Mouse (Mus musculus) gastrocnemius, adult 2 months (tissue): ENCODE measurements around the gene Mas1. TPM values are rescaled to one million over a fixed set of nuclear protein-coding genes. Genes with fewer than 3 reads are reported as not detected.

ENCODE experiments used
- DNase-seq: peaks from one replicate; pipeline ENCODE4 v3.0.0; 2022
- H3K27ac ChIP-seq: fragments of 200-600 bp; 2 replicates; pipeline ENCODE4 v1.8.1; 2022; ENCODE audit warnings: mild to moderate bottlenecking
- H3K4me3 ChIP-seq: fragments of 200-600 bp; 2 replicates; pipeline ENCODE4 v1.8.1; 2022; ENCODE audit warnings: mild to moderate bottlenecking, moderate library complexity
- CTCF ChIP-seq: fragments of 200-600 bp; IDR thresholded peaks from 2 replicates; pipeline ENCODE4 v1.8.1; 2022; ENCODE audit warnings: antibody characterized with exemption, mild to moderate bottlenecking, moderate library complexity
- intact Hi-C: fragments of 180-260 bp; cut with DNase I; formaldehyde crosslinking; loops from one replicate; pipeline ENCODE4 v1.15.1; 2025
- total RNA-seq, 2 experiments: library from RNA; stranded (reverse); gene quantifications; 2 replicates each; pipeline ENCODE4 v1.2.3; 2021

The Mas1 gene
- total RNA-seq, 2 experiments from 2014 or later = 0.23 to 0.25 TPM

GRCm38 (mm10) chr17:12897674-12898073 is 29.7 kb upstream of the Mas1 start:
- no peak for TF ChIP-seq CTCF
- intact Hi-C loops = no loop called here

GRCm38 (mm10) chr17:12892033-12892432 is 24.1 kb upstream of the Mas1 start:
- no peak for DNase-seq
- no peak overlapping the region for H3K27ac ChIP-seq
- TF ChIP-seq CTCF = no peak
- intact Hi-C loops = no loop called here
- H3K4me3 ChIP-seq = no peak overlapping the region

More at GRCm38 (mm10) chr17:12897674-12898073, 29.7 kb upstream of the Mas1 start:
- no peak overlapping the region for H3K27ac ChIP-seq
- no peak overlapping the region for H3K4me3 ChIP-seq
- DNase-seq = no peak

GRCm38 (mm10) chr17:12891054-12891453 is 23.1 kb upstream of the Mas1 start:
- intact Hi-C loops = no loop called here

GRCm38 (mm10) chr17:12887021-12887775 is 19.3 kb upstream of the Mas1 start:
- Histone ChIP-seq H3K27ac (peak overlapping the region; percentile 20; the same call in 1 of the 2 replicates), H3K4me3 (no peak overlapping the region)
- intact Hi-C loops = no loop called here
- TF ChIP-seq CTCF = no peak
- no peak for DNase-seq

More at GRCm38 (mm10) chr17:12891054-12891453, 23.1 kb upstream of the Mas1 start:
- DNase-seq = no peak
- no peak for TF ChIP-seq CTCF
- no peak overlapping the region for H3K4me3 ChIP-seq
- H3K27ac ChIP-seq = no peak overlapping the region

- DNase-seq = no peak
- no peak for TF ChIP-seq CTCF
- intact Hi-C loops = no loop called here
- H3K27ac ChIP-seq = 0 out of 2 replicates have a peak overlapping the region, but pooled peaks have one; percentile 8
- no peak overlapping the region for H3K4me3 ChIP-seq
Observed at GRCm38 (mm10) chr17:12886620-12887019, 18.7 kb upstream of the Mas1 start.

- TF ChIP-seq CTCF = no peak
- no peak for DNase-seq
- H3K4me3 ChIP-seq = no peak overlapping the region
- no peak overlapping the region for H3K27ac ChIP-seq
- intact Hi-C loops = no loop called here
Observed at GRCm38 (mm10) chr17:12881216-12881615, 13.3 kb upstream of the Mas1 start.

GRCm38 (mm10) chr17:12880178-12880577 is 12.2 kb upstream of the Mas1 start:
- Histone ChIP-seq H3K4me3 (peak overlapping the region; percentile 62), H3K27ac (peak overlapping the region; percentile 63)
- TF ChIP-seq CTCF = peak; percentile 93
- intact Hi-C loops = loop anchor here (1.0 kb wide), 1 partner anchor 116 kb away; no protein-coding TSS in a partner anchor
- peak; percentile 78 for DNase-seq

- Histone ChIP-seq H3K4me3 (no peak within 1 kb of the TSS), H3K27ac (no peak within 1 kb of the TSS)
- intact Hi-C loops = no loop called here
- no peak for DNase-seq
- no peak for TF ChIP-seq CTCF
Observed at GRCm38 (mm10) chr17:12875734-12876133, 7.8 kb upstream of the Mas1 start, which contains the start of gene Mrgprh. TSS of gene Mrgprh (plus strand) at chr17:12876034.

- Histone ChIP-seq H3K27ac (peak overlapping the region; percentile 20; the same call in 1 of the 2 replicates), H3K4me3 (peak overlapping the region; percentile 32; the same call in 1 of the 2 replicates)
- intact Hi-C loops = no loop called here
- TF ChIP-seq CTCF = no peak
- no peak for DNase-seq
Observed at GRCm38 (mm10) chr17:12872275-12873028, 4.5 kb upstream of the Mas1 start.

GRCm38 (mm10) chr17:12868640-12869039 is 697 bp upstream of the Mas1 start:
- intact Hi-C loops = no loop called here
- DNase-seq = no peak
- Histone ChIP-seq H3K4me3 (peak overlapping the region; percentile 24), H3K27ac (peak overlapping the region; percentile 31; the same call in 1 of the 2 replicates)
- TF ChIP-seq CTCF = peak; percentile 1; the same call in 1 of the 2 replicates

GRCm38 (mm10) chr17:12866853-12867252 is 1.1 kb downstream of the Mas1 start:
- H3K27ac ChIP-seq = peak overlapping the region; percentile 92
- peak; percentile 73 for DNase-seq
- H3K4me3 ChIP-seq = peak overlapping the region; percentile 65
- intact Hi-C loops = no loop called here
- TF ChIP-seq CTCF = no peak

GRCm38 (mm10) chr17:12865407-12865806 is 2.5 kb downstream of the Mas1 start:
- intact Hi-C loops = no loop called here
- DNase-seq = no peak
- Histone ChIP-seq H3K27ac (no peak overlapping the region), H3K4me3 (no peak overlapping the region)
- TF ChIP-seq CTCF = no peak

GRCm38 (mm10) chr17:12864111-12864510 is 3.8 kb downstream of the Mas1 start:
- DNase-seq = peak; percentile 49
- Histone ChIP-seq H3K4me3 (no peak overlapping the region), H3K27ac (peak overlapping the region; percentile 63)
- intact Hi-C loops = no loop called here
- TF ChIP-seq CTCF = no peak
